Mouse (Mus musculus): ENCODE data around the gene Spn. TPM values are rescaled to one million over a fixed set of nuclear protein-coding genes. Genes with fewer than 3 reads are reported as not detected.
"Not testable (repeated sequence)": the region's sequence is repeated elsewhere in the genome, so short reads cannot be mapped to it uniquely, and the experiment has no call there.

Gene Spn
- polyA plus RNA-seq, 1 experiment from 2014 or later = 0.36 TPM

DNA sequence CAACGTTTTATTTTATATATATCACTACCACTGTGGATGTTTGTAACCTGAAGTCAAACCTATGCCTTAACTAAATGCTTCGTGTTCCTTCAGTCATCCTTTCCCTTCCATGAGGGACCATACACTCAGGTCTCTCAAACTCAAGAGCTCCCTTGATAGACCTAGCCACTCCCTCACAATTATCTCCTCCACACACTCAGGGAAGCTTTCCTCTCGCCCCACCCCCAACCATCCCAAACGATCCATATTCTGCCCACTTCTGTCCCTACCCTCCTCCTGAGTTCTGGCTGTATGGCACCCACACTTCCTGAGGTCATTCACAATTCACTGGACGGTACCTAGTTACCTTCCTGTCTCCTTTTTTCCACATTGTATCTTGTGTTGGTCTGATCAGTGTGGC lies 39.1 kb downstream of the Spn start:
- H3K36me3 ChIP-seq = no peaks in the 10 kb centered on the region
- no peak overlapping the region for H3K4me2 ChIP-seq (replicated peaks)
- ATAC-seq = no peak
- H3K4me1 ChIP-seq (replicated peaks) = no peaks in the 10 kb centered on the region
- no peaks in the 10 kb centered on the region; the same call in 1 of the 2 replicates for H3K9me3 ChIP-seq
- H3K27ac ChIP-seq = no peak overlapping the region
- no peaks in the 10 kb centered on the region for H3K27me3 ChIP-seq (replicated peaks)
- no peak overlapping the region for H3K4me3 ChIP-seq (replicated peaks)
- 81% methylated on average over 5 of the region's 5 CpGs for WGBS
- no peak overlapping the region for H3K9ac ChIP-seq

DNA sequence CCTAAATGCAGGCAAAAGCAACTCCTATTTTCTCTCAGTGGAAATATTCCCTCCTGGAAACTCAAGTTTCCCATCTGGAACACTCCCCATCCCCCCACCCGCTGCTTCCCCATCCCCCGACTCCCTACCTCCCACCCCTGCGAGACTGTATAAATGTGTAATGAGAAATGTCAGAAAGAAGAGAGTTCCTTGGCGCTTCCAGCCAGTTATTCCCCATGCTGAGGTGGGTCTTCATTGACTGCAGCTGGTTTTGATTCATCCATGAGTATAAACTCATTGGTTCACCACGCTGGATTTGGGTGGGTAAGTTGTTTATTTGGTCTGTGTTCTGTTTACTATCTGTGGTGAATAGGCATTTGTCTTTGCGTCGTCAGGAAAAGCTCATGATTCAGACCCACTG lies 41.2 kb downstream of the Spn start:
- WGBS = 56% methylated on average over 7 of the region's 7 CpGs

DNA sequence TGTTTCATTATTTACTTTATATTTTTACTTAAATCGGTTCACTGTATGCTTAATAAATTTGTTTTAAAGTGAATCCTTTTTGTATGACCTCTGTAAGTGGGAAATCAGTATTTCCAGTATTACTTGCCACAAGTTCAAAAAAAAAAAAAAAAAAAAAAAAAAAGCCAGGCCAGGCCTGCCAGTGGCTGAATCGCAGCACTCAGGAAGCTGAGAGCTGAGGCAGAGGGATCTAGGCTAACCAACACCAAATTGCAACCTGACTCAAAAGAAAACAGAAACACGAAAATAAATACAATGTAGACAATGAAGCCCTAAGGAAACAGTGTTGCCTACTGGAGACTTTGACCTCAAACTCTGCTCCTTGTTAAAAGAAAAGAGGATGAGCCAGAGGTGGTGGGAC lies 43.7 kb downstream of the Spn start:
- no peak for ATAC-seq
- Histone ChIP-seq H3K4me2 (replicated peaks) (no peak overlapping the region), H3K36me3 (no peaks in the 10 kb centered on the region), H3K4me3 (replicated peaks) (no peak overlapping the region), H3K27me3 (replicated peaks) (no peaks in the 10 kb centered on the region), H3K4me1 (replicated peaks) (peaks cover 15% of the 10 kb centered on the region; the same call in 1 of the 2 replicates), H3K27ac (no peak overlapping the region), H3K9me3 (no peaks in the 10 kb centered on the region; the same call in 1 of the 2 replicates), H3K9ac (no peak overlapping the region)
- WGBS = 61% methylated on average over 3 of the region's 3 CpGs

More for the DNA sequence above, 41.2 kb downstream of the Spn start:
- peaks cover 3% of the 10 kb centered on the region; the same call in 1 of the 2 replicates for H3K4me1 ChIP-seq (replicated peaks)
- H3K4me2 ChIP-seq (replicated peaks) = no peak overlapping the region
- no peaks in the 10 kb centered on the region; the same call in 1 of the 2 replicates for H3K9me3 ChIP-seq
- H3K4me3 ChIP-seq (replicated peaks) = no peak overlapping the region
- H3K27ac ChIP-seq = no peak overlapping the region
- H3K36me3 ChIP-seq = no peaks in the 10 kb centered on the region
- no peak for ATAC-seq
- no peaks in the 10 kb centered on the region for H3K27me3 ChIP-seq (replicated peaks)
- no peak overlapping the region for H3K9ac ChIP-seq

DNA sequence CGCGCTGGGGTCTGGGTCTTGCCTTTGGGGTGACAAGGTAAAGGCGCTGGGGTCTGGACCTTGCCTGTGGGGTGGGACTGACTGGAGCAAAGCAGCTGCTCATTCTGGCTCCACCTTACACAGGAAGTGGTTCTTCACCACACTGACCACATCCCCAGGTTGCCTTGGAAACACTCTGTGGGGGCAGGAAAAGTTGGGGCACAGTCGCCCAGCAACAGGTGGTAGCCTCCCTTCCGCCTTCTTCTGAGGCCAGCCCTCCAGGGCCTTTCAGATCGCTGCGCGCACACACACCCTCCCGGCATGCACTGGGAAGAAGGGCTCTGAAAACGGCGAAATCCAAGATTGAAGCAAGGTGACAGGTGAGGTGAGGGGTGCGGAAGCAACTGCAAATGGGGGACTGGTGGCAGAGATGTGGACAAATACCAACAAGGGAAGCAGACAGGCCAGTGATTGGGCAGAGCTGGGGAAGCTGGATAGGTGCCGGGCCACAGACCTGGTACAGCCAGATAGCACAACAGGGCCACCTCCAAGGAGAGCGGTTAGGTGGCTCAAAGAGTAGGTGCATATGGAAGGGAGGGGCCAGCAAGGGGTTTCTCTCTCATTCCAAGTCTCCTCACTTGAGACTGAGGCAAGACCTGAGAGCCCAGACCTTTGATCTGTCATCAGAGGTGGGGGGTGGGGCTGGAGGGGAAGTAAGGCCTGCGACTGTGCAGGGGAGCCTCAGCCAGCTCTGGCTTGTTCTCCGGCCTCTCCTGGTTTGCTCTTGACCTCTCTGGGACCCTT lies 46.3 kb downstream of the Spn start, which contains the start of gene AI467606:
TSS of gene AI467606 (plus strand) at position 246 of the 783 bp plus-strand sequence.
- peak within 1 kb of the TSS; percentile 5; the same call in 1 of the 2 replicates for H3K9ac ChIP-seq
- H3K27me3 ChIP-seq (replicated peaks) = no peaks in the 10 kb centered on the region
- H3K4me3 ChIP-seq (replicated peaks) = peak within 1 kb of the TSS; percentile 18
- peak within 1 kb of the TSS; percentile 40 for H3K4me2 ChIP-seq (replicated peaks)
- WGBS = 55% methylated on average over 16 of the region's 16 CpGs
- H3K4me1 ChIP-seq (replicated peaks) = peaks cover 15% of the 10 kb centered on the region; the same call in 1 of the 2 replicates
- H3K27ac ChIP-seq = peak within 1 kb of the TSS; percentile 58; the same call in 1 of the 2 replicates
- peak; percentile 90 for ATAC-seq
- H3K9me3 ChIP-seq = no peaks in the 10 kb centered on the region; the same call in 1 of the 2 replicates
- H3K36me3 ChIP-seq = no peaks in the 10 kb centered on the region

DNA sequence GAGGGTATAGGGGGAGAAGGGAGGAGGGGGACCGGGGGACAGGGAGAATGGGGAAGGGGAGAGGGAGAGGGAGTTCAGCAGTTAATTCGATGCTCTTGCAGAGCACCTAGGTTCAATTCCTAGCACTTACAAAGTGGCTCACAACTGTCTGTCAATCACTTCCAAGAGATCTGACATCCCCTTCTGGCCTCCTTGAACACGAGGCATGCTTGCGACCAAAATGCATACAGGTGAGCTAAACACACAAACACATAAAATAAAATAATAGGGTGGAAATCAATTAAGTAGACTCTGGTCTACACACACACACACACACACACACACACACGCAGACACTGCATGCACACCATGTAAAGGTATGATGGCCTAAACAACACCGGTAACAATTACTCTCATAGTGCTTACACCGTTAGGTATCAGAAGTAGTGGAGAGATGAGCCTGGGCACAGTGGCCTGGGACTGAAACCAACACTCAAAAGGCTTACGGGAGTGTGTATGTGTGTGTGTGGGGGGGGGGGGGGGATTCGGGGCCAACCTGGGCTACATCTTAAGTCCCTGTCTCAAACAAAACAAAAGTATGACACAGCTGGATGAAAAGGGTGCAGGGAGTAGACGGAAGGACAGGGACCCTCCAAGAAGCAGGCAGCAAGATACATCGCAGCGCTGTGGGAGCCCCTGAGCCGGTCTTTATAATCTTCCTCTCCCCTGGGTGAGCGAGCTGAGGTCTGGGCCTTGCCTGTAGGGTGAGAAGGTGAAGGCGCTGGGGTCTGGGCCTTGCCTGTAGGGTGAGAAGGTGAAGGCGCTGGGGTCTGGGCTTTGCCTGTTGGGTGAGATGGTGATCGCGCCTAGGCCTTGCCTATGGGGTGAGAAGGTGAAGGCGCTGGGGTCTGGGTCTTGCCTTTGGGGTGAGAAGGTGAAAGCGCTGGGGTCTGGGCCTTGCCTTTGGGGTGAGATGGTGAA lies 47.2 kb downstream of the Spn start:
- Histone ChIP-seq H3K27ac (peak overlapping the region; percentile 32; the same call in 1 of the 2 replicates), H3K36me3 (no peaks in the 10 kb centered on the region), H3K4me2 (replicated peaks) (no peak overlapping the region), H3K9ac (no peak overlapping the region), H3K4me3 (replicated peaks) (no peak overlapping the region), H3K27me3 (replicated peaks) (no peaks in the 10 kb centered on the region), H3K4me1 (replicated peaks) (peaks cover 15% of the 10 kb centered on the region; the same call in 1 of the 2 replicates), H3K9me3 (no peaks in the 10 kb centered on the region; the same call in 1 of the 2 replicates)
- ATAC-seq = peak; percentile 20; the same call in 1 of the 2 replicates
- WGBS = 88% methylated on average over 20 of the region's 20 CpGs

DNA sequence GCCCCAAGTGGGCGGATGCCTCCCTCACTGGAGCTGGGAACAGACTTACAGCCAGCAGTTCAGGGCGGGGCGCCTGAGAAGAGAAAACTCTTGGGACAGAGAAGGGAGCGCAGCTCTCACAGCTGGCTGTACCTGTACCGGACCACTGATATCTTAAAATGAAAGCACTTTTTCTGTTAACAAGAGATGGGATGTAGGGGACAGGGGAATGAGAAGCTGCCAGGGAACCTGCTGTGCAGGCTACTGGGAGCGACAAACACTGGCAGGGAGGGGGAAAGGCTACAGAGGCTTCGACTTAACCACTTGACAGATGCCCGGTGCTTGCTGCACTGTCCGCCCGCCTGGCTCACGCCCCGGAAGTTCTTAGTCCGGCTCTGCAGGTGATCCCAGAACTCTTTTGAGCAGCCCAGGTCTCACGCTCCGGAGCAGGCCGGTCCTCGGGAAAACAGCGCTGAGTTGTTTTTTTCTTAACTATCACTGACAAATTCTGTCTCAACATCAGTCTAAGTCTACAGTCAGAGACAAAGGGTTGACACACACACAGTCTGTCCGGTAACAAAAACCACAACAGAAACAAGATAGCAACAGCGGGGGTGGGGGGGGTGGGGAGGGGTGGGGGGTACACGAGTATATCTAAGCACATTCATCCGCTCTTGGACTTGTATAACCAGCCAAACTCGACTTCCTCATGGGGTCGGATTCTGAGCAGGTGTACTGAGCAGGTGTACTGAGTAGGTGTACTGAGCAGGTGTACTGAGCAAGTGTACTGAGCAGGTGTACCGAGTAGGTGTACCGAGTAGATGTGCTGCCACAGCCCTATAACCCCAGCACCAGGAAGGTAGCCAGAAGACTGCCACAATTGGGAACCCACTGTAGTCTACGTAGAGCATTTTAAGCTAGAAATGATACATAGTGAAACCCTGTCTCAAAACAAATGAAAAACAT lies 48.5 kb downstream of the Spn start:
- peaks cover 15% of the 10 kb centered on the region; the same call in 1 of the 2 replicates for H3K4me1 ChIP-seq (replicated peaks)
- H3K27me3 ChIP-seq (replicated peaks) = no peaks in the 10 kb centered on the region
- peak overlapping the region; percentile 19; the same call in 1 of the 2 replicates for H3K4me3 ChIP-seq (replicated peaks)
- H3K9ac ChIP-seq = peak overlapping the region; percentile 23; the same call in 1 of the 2 replicates
- 0 out of 2 replicates have a peak overlapping the region, but pooled peaks have one; percentile 27 for H3K27ac ChIP-seq
- no peaks in the 10 kb centered on the region for H3K9me3 ChIP-seq
- WGBS = 18% methylated on average over 27 of the region's 27 CpGs
- H3K36me3 ChIP-seq = no peaks in the 10 kb centered on the region
- H3K4me2 ChIP-seq (replicated peaks) = peak overlapping the region; percentile 48
- no peak for ATAC-seq

DNA sequence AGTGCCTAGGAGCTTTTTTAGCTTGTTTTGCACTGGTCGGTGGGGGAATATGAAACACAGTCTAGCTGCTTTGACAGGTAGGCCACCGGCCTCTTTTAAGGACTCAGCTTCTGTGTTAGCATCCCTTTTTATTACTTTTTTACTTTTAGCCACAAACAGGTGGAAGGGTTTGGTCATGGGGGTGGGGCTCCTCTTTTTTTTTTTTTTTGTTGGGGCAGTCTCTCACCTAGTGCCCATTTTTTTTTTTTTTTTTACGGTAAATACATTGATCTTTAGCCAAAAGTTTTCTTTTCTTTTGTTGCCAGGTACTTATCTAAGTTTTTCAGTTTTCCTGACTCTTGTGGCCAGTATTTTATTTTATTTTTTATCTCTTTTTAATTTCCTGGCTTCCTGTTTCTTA lies 49.5 kb downstream of the Spn start:
- WGBS = 79% methylated on average over 3 of the region's 3 CpGs
- Histone ChIP-seq H3K4me2 (replicated peaks) (no peak overlapping the region), H3K27me3 (replicated peaks) (no peaks in the 10 kb centered on the region), H3K36me3 (no peaks in the 10 kb centered on the region), H3K4me1 (replicated peaks) (peaks cover 15% of the 10 kb centered on the region; the same call in 1 of the 2 replicates), H3K9me3 (no peaks in the 10 kb centered on the region), H3K9ac (no peak overlapping the region), H3K27ac (no peak overlapping the region), H3K4me3 (replicated peaks) (no peak overlapping the region)
- ATAC-seq = no peak

DNA sequence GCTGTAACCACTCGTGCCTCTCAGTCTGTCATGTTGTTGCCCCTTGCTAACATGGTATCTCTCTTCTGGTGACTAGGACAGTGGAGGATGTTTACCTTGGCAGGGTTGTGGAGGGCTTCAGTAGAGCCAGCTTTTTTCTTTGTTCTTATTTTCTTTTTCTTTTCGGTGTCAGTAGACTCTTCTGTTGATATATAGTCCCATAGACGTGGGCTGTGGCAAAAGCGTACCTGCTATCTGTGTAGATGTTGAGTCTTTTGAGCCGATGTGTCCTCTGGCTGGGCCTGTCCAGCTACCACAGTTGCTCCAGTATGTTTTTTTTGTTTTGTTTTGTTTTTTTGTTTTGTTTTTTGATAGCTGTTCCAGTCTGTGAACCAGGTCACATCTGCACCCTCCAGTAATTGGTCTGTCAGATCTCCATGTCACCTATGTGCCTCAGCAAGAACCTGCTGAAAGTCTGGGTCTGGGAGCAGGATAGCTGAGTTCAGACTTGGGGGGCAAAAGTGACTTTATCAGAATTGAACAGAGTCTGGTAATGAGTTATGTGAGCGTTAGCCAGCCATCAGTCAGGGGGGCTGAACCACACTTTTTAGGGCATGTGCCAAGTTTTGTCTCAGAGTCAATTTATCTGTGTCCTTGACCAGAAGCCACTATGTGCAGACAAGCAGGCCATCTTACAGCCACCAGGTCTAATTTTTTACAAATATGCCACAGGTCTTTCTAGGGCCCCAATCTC lies 50.2 kb downstream of the Spn start, which contains the start of gene Zg16:
TSS of gene Zg16 (minus strand) at position 51 of the 733 bp plus-strand sequence.
- not testable (repeated sequence) for H3K9me3 ChIP-seq; H3K27ac ChIP-seq; H3K9ac ChIP-seq; H3K4me2 ChIP-seq (replicated peaks); H3K4me3 ChIP-seq (replicated peaks); H3K27me3 ChIP-seq (replicated peaks); H3K36me3 ChIP-seq; ATAC-seq
- peaks cover 15% of the 10 kb centered on the region; the same call in 1 of the 2 replicates for H3K4me1 ChIP-seq (replicated peaks)
- WGBS = 81% methylated on average over 6 of the region's 6 CpGs

DNA sequence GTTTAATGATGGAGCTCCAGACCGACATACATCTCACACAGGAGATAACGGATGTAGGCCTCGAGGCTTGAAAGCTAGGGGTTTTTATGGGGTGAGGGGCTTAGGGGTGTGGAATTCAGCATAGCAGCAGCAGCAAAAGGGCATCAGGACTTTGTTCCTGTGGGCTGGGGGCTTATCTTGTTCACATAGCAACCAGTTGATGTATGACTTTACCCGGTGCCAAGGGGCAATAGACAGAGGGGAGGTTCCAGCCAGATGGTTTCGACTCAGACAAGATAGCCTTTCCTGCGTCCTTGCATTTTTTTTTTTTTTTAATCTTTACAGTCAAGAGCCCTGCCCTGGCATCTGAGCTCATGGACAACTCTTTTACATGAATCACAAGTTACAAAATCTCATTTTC lies 51.9 kb downstream of the Spn start:
- H3K36me3 ChIP-seq; H3K4me2 ChIP-seq (replicated peaks); H3K27ac ChIP-seq; H3K4me1 ChIP-seq (replicated peaks); H3K27me3 ChIP-seq (replicated peaks); ATAC-seq; H3K4me3 ChIP-seq (replicated peaks); H3K9ac ChIP-seq; H3K9me3 ChIP-seq: not testable (repeated sequence)
- WGBS = 42% methylated on average over 6 of the region's 6 CpGs

DNA sequence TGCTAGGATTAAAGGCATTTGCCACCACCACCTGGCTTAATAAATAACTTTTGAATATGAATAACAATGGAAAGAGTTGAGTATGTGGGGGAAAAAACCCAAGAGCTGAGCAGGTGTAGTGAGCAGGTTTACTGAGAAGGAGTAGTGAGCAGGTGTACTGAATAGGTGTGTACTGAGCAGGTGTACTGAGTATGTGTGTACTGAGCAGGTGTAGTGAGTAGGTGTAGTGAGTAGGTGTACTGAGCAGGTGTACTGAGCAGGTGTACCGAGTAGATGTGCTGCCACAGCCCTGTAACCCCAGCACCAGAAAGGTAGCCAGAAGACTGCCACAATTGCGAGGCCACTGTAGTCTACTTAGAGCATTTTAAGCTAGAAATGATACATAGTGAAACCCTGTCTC lies 52.8 kb downstream of the Spn start:
- H3K4me1 ChIP-seq (replicated peaks) = peaks cover 6% of the 10 kb centered on the region; the same call in 1 of the 2 replicates
- H3K9ac ChIP-seq = no peak overlapping the region
- no peak overlapping the region for H3K4me2 ChIP-seq (replicated peaks)
- H3K9me3 ChIP-seq = no peaks in the 10 kb centered on the region
- WGBS = 77% methylated on average over 2 of the region's 2 CpGs
- no peak overlapping the region for H3K27ac ChIP-seq
- H3K36me3 ChIP-seq = no peaks in the 10 kb centered on the region
- H3K4me3 ChIP-seq (replicated peaks) = no peak overlapping the region
- ATAC-seq = peak; percentile 38; the same call in 1 of the 2 replicates
- no peaks in the 10 kb centered on the region for H3K27me3 ChIP-seq (replicated peaks)
